Mouse (Mus musculus): ENCODE measurements around the gene Fmo3. TPM values are rescaled to one million over a fixed set of nuclear protein-coding genes. Genes with fewer than 3 reads are reported as not detected.

Fmo3 gene
- not detected in 2 replicates for polyA plus RNA-seq (2012; rRNA removed; ENCODE audit: low replicate concordance)

DNA sequence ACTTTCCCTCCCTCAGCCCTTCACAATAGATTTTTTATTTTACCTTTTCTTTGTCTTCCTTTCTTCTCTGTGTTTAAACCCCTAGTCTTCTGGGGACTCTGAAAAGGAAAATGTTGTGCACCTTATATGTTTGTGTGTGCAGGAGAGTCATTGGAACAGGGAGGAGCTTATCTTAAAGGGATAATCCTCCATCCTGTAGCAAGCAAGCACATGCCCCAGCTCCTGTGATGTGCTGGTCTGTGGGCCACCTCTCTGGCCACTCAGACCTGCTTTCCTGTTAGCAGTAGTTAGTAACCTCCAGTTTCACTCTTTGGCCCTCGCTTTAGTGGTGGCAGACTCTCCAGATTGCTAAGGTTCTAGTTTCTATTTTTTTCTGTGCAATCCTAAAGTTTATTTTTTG lies at the start of gene Fmo3:
Fmo3 (minus strand) TSS at position 101 of the 400 bp plus-strand sequence.

DNA sequence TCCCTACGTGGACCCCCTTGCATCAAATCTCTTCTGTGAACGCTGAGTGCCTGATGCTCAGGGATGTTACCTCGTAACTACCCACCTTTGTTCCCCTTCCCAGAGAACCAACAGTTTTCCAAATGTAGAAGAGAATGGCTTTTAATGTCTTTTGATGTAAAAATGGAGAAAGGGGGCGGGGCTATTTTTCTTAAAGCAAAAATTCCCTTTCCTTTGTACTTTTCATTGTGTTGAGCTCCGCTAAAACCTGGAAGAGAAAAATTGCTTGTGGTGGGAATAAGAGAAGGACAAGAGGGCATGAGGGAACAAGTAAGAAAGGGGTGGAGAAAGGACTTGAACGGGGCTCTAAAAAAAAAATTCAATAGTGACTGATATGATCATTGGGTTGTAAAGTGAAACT lies 46.9 kb downstream of the Fmo3 start, which contains the start of gene Fmo6:
Fmo6 (minus strand) TSS at position 101 of the 400 bp plus-strand sequence.

Other genes with a start within 250 kb of the Fmo3 start
- gene Prrc2c, start 244.0 kb downstream of the Fmo3 start, polyA plus RNA-seq (2012; rRNA removed; ENCODE audit: low replicate concordance) = 11.9 and 20.4 TPM in 2 replicates
- 4.6 and 6.5 TPM in 2 replicates for gene Fmo4, start 170.6 kb downstream of the Fmo3 start, polyA plus RNA-seq (2012; rRNA removed; ENCODE audit: low replicate concordance)
- gene Fmo1, start 117.9 kb downstream of the Fmo3 start, polyA plus RNA-seq (2012; rRNA removed; ENCODE audit: low replicate concordance) = 1.6 and 2.9 TPM in 2 replicates
- gene Fmo2, start 85.8 kb downstream of the Fmo3 start, polyA plus RNA-seq (2012; rRNA removed; ENCODE audit: low replicate concordance) = 0.76 and 0.92 TPM in 2 replicates
- gene Fmo6, start 47.0 kb downstream of the Fmo3 start, polyA plus RNA-seq (2012; rRNA removed; ENCODE audit: low replicate concordance) = not detected in 2 replicates
- not detected in 2 replicates for gene Mroh9, start 101.1 kb upstream of the Fmo3 start, polyA plus RNA-seq (2012; rRNA removed; ENCODE audit: low replicate concordance)

All from duodenum, adult 2 months (tissue).